In the genomic region with DNA sequence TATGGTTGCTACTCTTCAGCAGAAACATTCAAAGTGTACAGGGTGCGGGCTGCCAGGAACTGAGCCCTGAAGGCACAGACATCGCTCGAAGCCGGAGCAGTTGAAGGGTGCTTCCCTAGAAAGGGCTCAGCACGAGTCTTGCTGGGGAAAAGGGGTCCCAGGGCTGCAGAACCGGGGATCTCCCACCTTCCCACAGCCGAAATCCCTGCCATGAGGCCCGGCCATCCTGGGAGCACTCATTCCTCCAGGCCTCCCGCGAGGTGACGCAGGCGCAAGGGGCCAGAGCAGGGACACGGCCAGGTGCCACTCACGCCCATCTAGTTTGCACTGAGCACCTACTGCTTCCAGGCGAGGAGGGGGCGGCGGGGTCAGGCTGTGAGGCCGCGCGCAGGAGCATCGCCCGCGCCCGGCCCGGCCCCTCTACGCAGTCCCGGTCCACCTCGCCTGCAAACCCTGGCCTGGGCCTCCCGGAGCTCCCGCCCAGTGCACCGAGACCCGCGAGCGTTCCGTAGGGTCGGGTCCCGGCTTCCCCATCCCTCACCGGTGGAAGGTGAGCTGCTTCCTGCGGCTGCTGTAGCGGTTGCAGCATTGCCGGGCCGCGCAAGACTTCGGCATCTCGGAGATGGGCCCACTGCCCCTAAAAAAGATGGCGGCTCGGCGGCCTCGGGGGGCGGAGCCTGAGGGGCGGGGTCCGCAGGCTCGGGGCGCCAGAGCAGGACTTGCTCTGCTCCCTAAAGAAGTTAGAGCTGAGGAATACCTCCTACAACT, we compare ENCODE assay signal across 8 mouse cellular contexts. TPM values are rescaled to one million over a fixed set of nuclear protein-coding genes. Genes with fewer than 3 reads are reported as not detected.
DNase-seq lines count a peak whose midpoint lies in the region; ATAC-seq and TF ChIP-seq lines count a peak whose summit lies in the region.

A gene (minus strand): TSS at position 656 of the 768 bp plus-strand sequence.

- no peaks in the 10 kb centered on the region for H3K9me3 ChIP-seq in embryonic facial prominence, embryonic 12.5 days
- H3K9me3 ChIP-seq in midbrain, postnatal 0 days (ENCODE audit: low read length) = no peaks in the 10 kb centered on the region

- WGBS in embryonic facial prominence, embryonic 12.5 days = under 1% methylated on average over 54 of the region's 54 CpGs
- under 1% methylated on average over 44 of the region's 54 CpGs for WGBS in midbrain, postnatal 0 days

- peak within 1 kb of the TSS; percentile 96 for H3K9ac ChIP-seq in embryonic facial prominence, embryonic 12.5 days
- H3K9ac ChIP-seq in midbrain, postnatal 0 days (replicated peaks; ENCODE audit: low read length, poor library complexity, severe bottlenecking) = peak within 1 kb of the TSS; percentile 93

- peak; percentile 58 for ATAC-seq in embryonic facial prominence, embryonic 12.5 days (ENCODE audit: insufficient number of reproducible peaks, insufficient read depth, low FRiP score, low TSS enrichment)
- peak; percentile 67 for ATAC-seq in midbrain, postnatal 0 days (ENCODE audit: low FRiP score)

- peak; percentile 67 for DNase-seq in 3T3-L1 (ENCODE audit: low read depth, low spot score)
- DNase-seq in adrenal gland, postnatal 10 days = peak; percentile 91
- peak; percentile 80 for DNase-seq in heart, adult 8-10 months (ENCODE audit: low spot score)
- DNase-seq in kidney, adult 8-10 months = peak; percentile 69 to 84
- peak; percentile 84 for DNase-seq in liver
- DNase-seq in midbrain, postnatal 0 days (ENCODE audit: low spot score) = peak; percentile 70
- DNase-seq in spleen, postnatal 36 days (ENCODE audit: low spot score in 2 of 2) = peak; percentile 80

- no peak for TF ChIP-seq CTCF in midbrain, postnatal 0 days (IDR thresholded peaks at IDR 0.05)

- peaks cover 45% of the 10 kb centered on the region for H3K36me3 ChIP-seq in embryonic facial prominence, embryonic 12.5 days
- peaks cover 25% of the 10 kb centered on the region for H3K36me3 ChIP-seq in midbrain, postnatal 0 days (ENCODE audit: insufficient read depth, low read length)

- no peaks in the 10 kb centered on the region for H3K27me3 ChIP-seq in embryonic facial prominence, embryonic 12.5 days
- no peaks in the 10 kb centered on the region for H3K27me3 ChIP-seq in midbrain, postnatal 0 days (ENCODE audit: insufficient read depth, low read length)

- peak within 1 kb of the TSS; percentile 79 for H3K4me2 ChIP-seq in embryonic facial prominence, embryonic 12.5 days (replicated peaks)
- peak within 1 kb of the TSS; percentile 86 for H3K4me2 ChIP-seq in midbrain, postnatal 0 days (ENCODE audit: low read depth, low read length, poor library complexity, severe bottlenecking)

- peaks cover 36% of the 10 kb centered on the region for H3K4me1 ChIP-seq in embryonic facial prominence, embryonic 12.5 days
- H3K4me1 ChIP-seq in midbrain, postnatal 0 days (ENCODE audit: insufficient read depth, low read length) = peaks cover 5% of the 10 kb centered on the region; the same call in 1 of the 2 replicates

- peak within 1 kb of the TSS; percentile 83 for H3K4me3 ChIP-seq in embryonic facial prominence, embryonic 12.5 days
- peak within 1 kb of the TSS; percentile 79 for H3K4me3 ChIP-seq in midbrain, postnatal 0 days (ENCODE audit: low read depth, low read length)

- H3K27ac ChIP-seq in embryonic facial prominence, embryonic 12.5 days = peak within 1 kb of the TSS; percentile 89
- peak within 1 kb of the TSS; percentile 88 for H3K27ac ChIP-seq in midbrain, postnatal 0 days (ENCODE audit: low read depth, low read length)

RNA-seq across cellular contexts. Expression of the gene that starts here (rescaled TPM):
- 10 to 100 TPM; 15.3 to 27.0 TPM for total RNA-seq in adrenal gland, postnatal 10 days (2021)
- polyA plus RNA-seq in embryonic facial prominence, embryonic 12.5 days (2016; fragmentation: Nextera tagmentation; extraction: Ambion mirVana) = 45.2 and 45.6 TPM in 2 replicates
- total RNA-seq in heart, adult 8-10 months (2022) = 10 to 100 TPM; 12.4 to 15.8 (median 13.6) TPM
- total RNA-seq in midbrain, postnatal 0 days (2014; rRNA removed) = 13.8 and 21.1 TPM in 2 replicates
- 42.7 and 45.7 TPM in 2 replicates for polyA plus RNA-seq in midbrain, postnatal 0 days (2015; fragmentation: Nextera tagmentation; extraction: Ambion mirVana)

Comparison
In these comparisons a context has a peak if more than half of its experiments do, and no peak if none do; other contexts are left out.
1. Peak in every context shown above with its lines: DNase-seq, ATAC-seq, H3K4me3 ChIP-seq and H3K27ac ChIP-seq.